26 mouse cellular contexts compared by ENCODE assay signal in the genomic region with DNA sequence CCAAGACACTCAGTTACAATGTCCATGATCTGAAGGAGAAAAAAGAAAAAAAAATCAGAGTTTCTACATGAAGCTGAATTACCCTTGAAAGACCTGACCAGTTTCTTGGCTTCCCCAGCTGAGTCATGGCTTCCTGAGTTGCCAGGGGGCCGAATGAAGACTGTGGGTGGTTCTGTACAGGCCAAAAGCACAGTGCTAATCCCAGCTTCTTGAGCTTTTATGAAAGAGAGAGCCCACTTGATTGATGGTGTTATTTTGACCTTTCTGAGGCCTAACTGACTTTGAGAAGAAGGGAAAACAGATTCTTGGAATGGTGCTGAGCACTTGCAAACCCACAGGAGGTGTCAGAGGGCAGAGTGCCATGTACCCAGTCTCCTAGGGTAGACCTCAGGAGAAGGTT.
DNase-seq lines count a peak whose midpoint lies in the region; ATAC-seq and TF ChIP-seq lines count a peak whose summit lies in the region.
"Had no signal": no experiment of that assay in that cellular context is flagged by ENCODE, and none has a peak within 500 bp of the region (broad histone marks: within the 10 kb centered on the region; RNA-seq: fewer than 3 reads in every experiment).

No protein-coding gene starts in this region.

- no peaks in the 10 kb centered on the region for H3K27me3 ChIP-seq in Patski
- H3K27me3 ChIP-seq: forebrain, embryonic 15.5 days; heart, embryonic 13.5 days; kidney, embryonic 15.5 days; liver, embryonic 12.5 days; midbrain, embryonic 13.5 days; stomach, embryonic 15.5 days had no signal

- CTCF ChIA-PET in Patski (lab: Charles Lee) = interaction anchor here (0.8 to 0.9 kb wide), 2 partner anchors 54 to 512 kb away, joined by 3 read pairs; no protein-coding TSS in a partner anchor

- peak; percentile 68 for ATAC-seq in Patski
- ATAC-seq: CD4-positive, CD25-positive, alpha-beta regulatory T cell, adult 4 months; forebrain, embryonic 15.5 days; hindbrain, embryonic 16.5 days; liver, embryonic 12.5 days; liver, postnatal 0 days; midbrain, embryonic 13.5 days had no signal

- DNase-seq in cerebellum, postnatal 10 days = peak; percentile 11 to 31
- DNase-seq in cerebellum, adult 8-10 months = no peak
- peak; percentile 29 for DNase-seq in gastrocnemius, postnatal 25 days
- DNase-seq in gastrocnemius, postnatal 10 days = no peak
- peak; percentile 56 for DNase-seq in Patski (ENCODE audit: low read depth, low spot score)
- DNase-seq in gonadal fat pad, adult 2 months (ENCODE audit: low read depth) = peak; percentile 87
- DNase-seq in layer of hippocampus, adult 9-10 months (ENCODE audit: low spot score) = no peak
- DNase-seq in MN1 (ENCODE audit: low spot score) = no peak
- DNase-seq: adrenal gland, postnatal 14 days; cerebellum, adult 11-12 months; heart, postnatal 10 days; kidney, adult 18-20 months; kidney, postnatal 36 days; layer of hippocampus, postnatal 36 days; left cerebral cortex, postnatal 4 days; liver, postnatal 0 days; lung, postnatal 36 days; right cerebral cortex, postnatal 25 days had no signal

- in situ Hi-C loops in Patski (cut with MboI; ENCODE audit: low pct_unique_long_range_greater_than_20kb) = no loop called here

- POLR2A ChIA-PET in Patski (lab: Charles Lee) = no interaction called here

- no peak for TF ChIP-seq CTCF in Patski (IDR thresholded peaks at IDR 0.05)

Comparison
In these comparisons a context has a peak if more than half of its experiments do, and no peak if none do; other contexts are left out.
1. DNase-seq: peak in cerebellum, postnatal 10 days (2 of 2), gastrocnemius, postnatal 25 days (single experiment), Patski (single experiment) and gonadal fat pad, adult 2 months (single experiment); none in cerebellum, adult 8-10 months (single experiment), gastrocnemius, postnatal 10 days (single experiment), layer of hippocampus, adult 9-10 months (single experiment) and MN1 (single experiment).